Comparison of ENCODE assay signal across 36 mouse cellular contexts in the genomic region with DNA sequence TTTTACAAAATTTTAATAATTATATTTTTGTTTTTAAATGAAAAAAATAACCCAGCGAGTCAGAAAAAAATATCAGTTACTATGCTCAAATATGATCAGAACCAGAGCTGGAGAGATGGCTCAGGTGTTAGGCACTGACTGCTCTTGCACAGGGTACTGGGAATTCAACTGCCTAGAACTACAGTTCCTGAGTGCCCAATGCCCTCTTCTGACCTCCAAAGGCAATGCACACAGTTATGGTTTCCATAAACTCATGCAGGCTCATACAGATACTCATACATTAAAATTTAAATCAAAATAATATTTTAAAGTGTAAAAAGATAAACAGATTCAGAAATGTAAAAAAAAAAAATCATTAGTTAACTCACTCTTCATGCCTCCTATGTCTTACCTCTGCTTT.
"Had no signal": no experiment of that assay in that cellular context is flagged by ENCODE, and none has a peak within 500 bp of the region (broad histone marks: within the 10 kb centered on the region; RNA-seq: fewer than 3 reads in every experiment).

No protein-coding gene starts in this region.

- H3K27me3 ChIP-seq: heart, embryonic 12.5 days; heart, embryonic 13.5 days; heart, embryonic 15.5 days; hindbrain, embryonic 12.5 days; hindbrain, embryonic 13.5 days; hindbrain, embryonic 15.5 days; intestine, embryonic 15.5 days; kidney, embryonic 15.5 days had no signal

- H3K27ac ChIP-seq: heart, embryonic 10.5 days; heart, embryonic 13.5 days; heart, embryonic 15.5 days; hindbrain, embryonic 10.5 days; hindbrain, embryonic 12.5 days; hindbrain, embryonic 13.5 days; hindbrain, embryonic 14.5 days; hindbrain, embryonic 15.5 days; hindbrain, postnatal 0 days; intestine, embryonic 15.5 days; kidney, embryonic 15.5 days; kidney, postnatal 0 days; layer of hippocampus, adult 2 months; left cerebral cortex, adult 2 months had no signal

- H3K4me1 ChIP-seq: heart, embryonic 10.5 days; heart, embryonic 12.5 days; heart, embryonic 13.5 days; heart, embryonic 15.5 days; hindbrain, embryonic 10.5 days; hindbrain, embryonic 12.5 days; hindbrain, embryonic 13.5 days; hindbrain, embryonic 15.5 days; intestine, embryonic 15.5 days; kidney, embryonic 15.5 days had no signal

- H3K4me2 ChIP-seq: heart, embryonic 11.5 days; heart, embryonic 12.5 days; heart, embryonic 13.5 days; heart, embryonic 15.5 days; hindbrain, embryonic 12.5 days; hindbrain, embryonic 13.5 days; hindbrain, embryonic 14.5 days; hindbrain, embryonic 15.5 days; intestine, embryonic 15.5 days; kidney, embryonic 15.5 days had no signal

- H3K4me3 ChIP-seq: heart, embryonic 10.5 days; heart, embryonic 12.5 days; heart, embryonic 13.5 days; heart, embryonic 15.5 days; hindbrain, embryonic 10.5 days; hindbrain, embryonic 12.5 days; hindbrain, embryonic 13.5 days; hindbrain, embryonic 15.5 days; intestine, embryonic 15.5 days; kidney, embryonic 15.5 days; layer of hippocampus, adult 2 months; left cerebral cortex, adult 2 months had no signal

- ATAC-seq: hindbrain, embryonic 16.5 days; hindbrain, postnatal 0 days; inflammation-experienced regulatory T-cells, adult 6 months; intestine, embryonic 15.5 days; intestine, embryonic 16.5 days; intestine, postnatal 0 days had no signal

- H3K9ac ChIP-seq: heart, embryonic 12.5 days; heart, embryonic 13.5 days; heart, embryonic 15.5 days; hindbrain, embryonic 12.5 days; hindbrain, embryonic 13.5 days; hindbrain, embryonic 14.5 days; hindbrain, embryonic 15.5 days; intestine, embryonic 15.5 days; kidney, embryonic 15.5 days had no signal

- DNase-seq: heart, postnatal 10 days; heart, postnatal 14 days; heart, postnatal 36 days; heart, postnatal 4 days; kidney, adult 11 months; kidney, adult 18-20 months; kidney, adult 2 months; kidney, adult 8-10 months; kidney, adult 9 months; kidney, postnatal 10 days; kidney, postnatal 14 days; kidney, postnatal 25 days; kidney, postnatal 36 days; kidney, postnatal 4 days; layer of hippocampus, adult 9-11 months; layer of hippocampus, postnatal 36 days had no signal

- H3K36me3 ChIP-seq: heart, embryonic 10.5 days; heart, embryonic 12.5 days; heart, embryonic 13.5 days; heart, embryonic 15.5 days; hindbrain, embryonic 10.5 days; hindbrain, embryonic 12.5 days; hindbrain, embryonic 13.5 days; hindbrain, embryonic 15.5 days; intestine, embryonic 15.5 days; kidney, embryonic 15.5 days had no signal

- H3K9me3 ChIP-seq: heart, embryonic 10.5 days; heart, embryonic 12.5 days; heart, embryonic 13.5 days; heart, embryonic 15.5 days; hindbrain, embryonic 10.5 days; hindbrain, embryonic 12.5 days; hindbrain, embryonic 13.5 days; hindbrain, embryonic 15.5 days; intestine, embryonic 15.5 days; kidney, embryonic 15.5 days had no signal
